Mouse (Mus musculus) CH12.LX (cell line): ENCODE measurements around the gene Zdhhc8.
A peak's percentile ranks its signal among the peaks of the same experiment; 100 is the strongest.

Source experiments
- CHD1 ChIP-seq: IDR thresholded peaks from 2 replicates; pipeline ENCODE4 v1.6.1; 2012; ENCODE audit warnings: low read depth, low read length, improper control_type of control experiment, inconsistent platforms
- CTCF ChIP-seq, 2 experiments: IDR thresholded peaks in 1 of 2; conservative IDR thresholded peaks in 1 of 2; 2 replicates each; pipeline ENCODE4 v1.5.1; 2011 to 2012; ENCODE audit warnings: low read depth in 2 of 2, low read length in 2 of 2, improper control_type of control experiment in 1 of 2, inconsistent platforms in 1 of 2, mild to moderate bottlenecking in 1 of 2, moderate library complexity in 1 of 2
- POLR2AphosphoS2 ChIP-seq: IDR thresholded peaks from 2 replicates; pipeline ENCODE4 v1.6.1; 2011; ENCODE audit warnings: low read depth, low read length, improper control_type of control experiment

DNA sequence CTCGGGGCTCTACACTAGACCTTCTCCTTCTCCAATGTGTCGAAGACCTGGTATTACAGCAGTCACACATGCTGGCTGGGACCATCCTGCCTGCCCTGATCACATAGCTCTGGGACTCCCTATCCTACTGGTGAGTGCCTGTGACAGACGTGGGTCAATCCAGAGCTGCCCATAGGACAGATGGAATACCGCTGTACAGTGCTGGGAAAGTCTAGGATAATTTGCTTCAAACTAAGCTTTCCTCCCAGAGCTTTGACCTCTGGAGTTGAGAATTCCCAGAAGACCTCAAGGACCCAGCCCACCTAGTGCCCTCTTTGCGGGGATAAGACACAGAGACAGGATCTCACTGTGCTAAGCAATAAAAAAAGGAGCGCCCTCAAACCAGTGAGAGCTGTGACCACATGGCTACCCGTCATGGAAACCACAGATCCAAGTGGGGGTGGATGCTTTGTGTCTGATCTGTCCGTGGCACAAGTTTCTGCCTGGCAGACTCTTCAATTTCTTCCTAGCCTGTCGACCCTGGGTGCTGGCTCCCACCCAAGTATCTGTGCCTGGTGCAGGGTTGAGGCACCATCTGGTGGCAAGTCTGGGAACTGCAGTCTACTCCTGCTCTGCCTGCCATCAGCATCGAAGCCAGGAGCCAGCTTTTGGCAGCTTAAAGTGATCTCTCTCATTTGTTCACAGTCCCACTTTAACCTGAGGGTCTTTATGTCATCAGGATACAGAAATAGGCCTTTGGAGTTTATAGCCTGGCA is 23.3 kb downstream of the Zdhhc8 start:
- no peak for TF ChIP-seq CHD1
- peak; percentile 99 for TF ChIP-seq CTCF (conservative IDR thresholded peaks at IDR 0.05 in 1 of 2, IDR thresholded peaks at IDR 0.05 in 1 of 2; ENCODE audit: low read depth in 2 of 2, low read length in 2 of 2)
- TF ChIP-seq POLR2AphosphoS2 = 0 out of 2 replicates have a peak, but pooled peaks have one; percentile 43
